In genomic region chr11:17768837-17769466, GRCm38 (mm10) we compare ENCODE assay signal across 21 mouse cellular contexts.
DNase-seq lines count a peak whose midpoint lies in the region; ATAC-seq and TF ChIP-seq lines count a peak whose summit lies in the region.
"Had no signal": no experiment of that assay in that cellular context is flagged by ENCODE, and none has a peak within 500 bp of the region (broad histone marks: within the 10 kb centered on the region; RNA-seq: fewer than 3 reads in every experiment).

No protein-coding gene starts in this region.

- peaks cover 21% of the 10 kb centered on the region for H3K4me1 ChIP-seq in heart, embryonic 13.5 days
- H3K4me1 ChIP-seq in lung, embryonic 14.5 days (ENCODE audit: insufficient read depth): peaks cover 3% of the 10 kb centered on the region; the same call in 1 of the 2 replicates
- H3K4me1 ChIP-seq: embryonic facial prominence, embryonic 15.5 days; forebrain, embryonic 10.5 days; limb, embryonic 15.5 days; liver, embryonic 15.5 days; neural tube, embryonic 13.5 days had no signal

- H3K9ac ChIP-seq in heart, embryonic 13.5 days: no peak overlapping the region
- no peak overlapping the region for H3K9ac ChIP-seq in lung, embryonic 14.5 days
- H3K9ac ChIP-seq: embryonic facial prominence, embryonic 15.5 days; forebrain, postnatal 0 days; hindbrain, embryonic 14.5 days; limb, embryonic 15.5 days; liver, embryonic 15.5 days; neural tube, embryonic 13.5 days had no signal

- H3K9me3 ChIP-seq in heart, embryonic 13.5 days: no peaks in the 10 kb centered on the region
- no peaks in the 10 kb centered on the region for H3K9me3 ChIP-seq in lung, embryonic 14.5 days (ENCODE audit: low read depth, low read length)
- H3K9me3 ChIP-seq: embryonic facial prominence, embryonic 15.5 days; forebrain, embryonic 10.5 days; G1E; limb, embryonic 15.5 days; liver, embryonic 15.5 days; neural tube, embryonic 13.5 days had no signal

- H3K27me3 ChIP-seq in heart, embryonic 13.5 days (replicated peaks): peaks cover 17% of the 10 kb centered on the region; the same call in 1 of the 2 replicates
- no peaks in the 10 kb centered on the region for H3K27me3 ChIP-seq in lung, embryonic 14.5 days (ENCODE audit: insufficient read depth, low read length)
- H3K27me3 ChIP-seq: embryonic facial prominence, embryonic 15.5 days; limb, embryonic 15.5 days; liver, embryonic 15.5 days; neural tube, embryonic 13.5 days had no signal

- H3K4me3 ChIP-seq in heart, embryonic 13.5 days: no peak overlapping the region
- H3K4me3 ChIP-seq in lung, embryonic 14.5 days (ENCODE audit: low read depth, low read length): no peak overlapping the region
- H3K4me3 ChIP-seq: embryonic facial prominence, embryonic 15.5 days; forebrain, embryonic 10.5 days; limb, embryonic 15.5 days; liver, embryonic 15.5 days; neural tube, embryonic 13.5 days had no signal

- no peak overlapping the region for H3K4me2 ChIP-seq in heart, embryonic 13.5 days
- H3K4me2 ChIP-seq in lung, embryonic 14.5 days: no peak overlapping the region
- H3K4me2 ChIP-seq: embryonic facial prominence, embryonic 15.5 days; heart, embryonic 11.5 days; hindbrain, embryonic 14.5 days; limb, embryonic 15.5 days; liver, embryonic 15.5 days; midbrain, embryonic 11.5 days; neural tube, embryonic 13.5 days had no signal

- DNase-seq in adrenal gland, adult 2 months: peak; percentile 43
- no peak for DNase-seq in adrenal gland, postnatal 36 days
- no peak for DNase-seq in heart, adult 8-10 months (ENCODE audit: low spot score)
- peak; percentile 80 for DNase-seq in lung, embryonic 14.5 days
- DNase-seq in lung, postnatal 14 days: no peak
- peak; percentile 15 for DNase-seq in 3T3-L1 (ENCODE audit: low read depth, low spot score)
- no peak for DNase-seq in left cerebral cortex, postnatal 14 days (ENCODE audit: low spot score in 2 of 2)
- DNase-seq: forebrain, postnatal 0 days; gastrocnemius, postnatal 36 days; thymus, adult 18-20 months; thymus, postnatal 4 days had no signal

- intact Hi-C loops in left cerebral cortex, postnatal 14 days (cut with DNase I): no loop called here

- no peaks in the 10 kb centered on the region for H3K36me3 ChIP-seq in heart, embryonic 13.5 days
- H3K36me3 ChIP-seq in lung, embryonic 14.5 days (ENCODE audit: insufficient read depth): no peaks in the 10 kb centered on the region
- H3K36me3 ChIP-seq: embryonic facial prominence, embryonic 15.5 days; forebrain, embryonic 10.5 days; G1E; limb, embryonic 15.5 days; liver, embryonic 15.5 days; neural tube, embryonic 13.5 days had no signal

- H3K27ac ChIP-seq in heart, embryonic 13.5 days (replicated peaks): peak overlapping the region; percentile 61
- peak overlapping the region; percentile 65; the same call in 1 of the 2 replicates for H3K27ac ChIP-seq in lung, embryonic 14.5 days (ENCODE audit: low read depth)
- H3K27ac ChIP-seq: embryonic facial prominence, embryonic 15.5 days; forebrain, embryonic 10.5 days; hindbrain, embryonic 14.5 days; limb, embryonic 15.5 days; liver, embryonic 15.5 days; neural tube, embryonic 13.5 days had no signal

- no peak for TF ChIP-seq CTCF in lung, embryonic 14.5 days (IDR thresholded peaks at IDR 0.05; ENCODE audit: low read depth)

- ATAC-seq in heart, embryonic 13.5 days (ENCODE audit: extremely low read depth, insufficient number of reproducible peaks, low FRiP score, low TSS enrichment): no peak
- peak; percentile 92 for ATAC-seq in lung, embryonic 14.5 days (ENCODE audit: insufficient read depth)
- ATAC-seq: forebrain, postnatal 0 days had no signal

- WGBS in heart, embryonic 13.5 days: 36% methylated on average over 4 of the region's 4 CpGs
- 14% methylated on average over 4 of the region's 4 CpGs for WGBS in lung, embryonic 14.5 days

Comparison
In these comparisons a context has a peak if more than half of its experiments do, and no peak if none do; other contexts are left out.
1. DNase-seq: peak in adrenal gland, adult 2 months (single experiment), lung, embryonic 14.5 days (single experiment) and 3T3-L1 (single experiment); none in adrenal gland, postnatal 36 days (0 of 2), heart, adult 8-10 months (single experiment), lung, postnatal 14 days (single experiment) and left cerebral cortex, postnatal 14 days (0 of 2).